Mouse (Mus musculus) cortical plate, adult 2 months (tissue): ENCODE measurements at regions not wholly inside any gene's neighbourhood (a gene's known extent, or its start where the extent isn't known, plus 50 kb on each side); places are given as distances from the start of the nearest gene placed in this dataset.

ENCODE experiments used
- H3K27ac ChIP-seq: fragments of 200-500 bp; 2 replicates; pipeline ENCODE4 v1.5.1; 2012; ENCODE audit warnings: low read length, control low read depth, inconsistent platforms; ENCODE audit not compliant: insufficient read depth
- H3K4me1 ChIP-seq: fragments of 200-500 bp; 2 replicates; pipeline ENCODE4 v1.6.1; 2011; ENCODE audit warnings: low read length; ENCODE audit not compliant: control insufficient read depth, insufficient read depth
- H3K4me3 ChIP-seq: fragments of 200-500 bp; 2 replicates; pipeline ENCODE4 v1.5.1; 2011; ENCODE audit warnings: mild to moderate bottlenecking, low read length, control low read depth; ENCODE audit not compliant: insufficient read depth
- CTCF ChIP-seq: fragments of 200-500 bp; IDR thresholded peaks from 2 replicates; pipeline ENCODE4 v1.5.1; 2011; ENCODE audit warnings: mild to moderate bottlenecking, control low read depth, low read length; ENCODE audit not compliant: insufficient read depth; ENCODE audit errors: extremely low read depth
- POLR2A ChIP-seq: fragments of 200-500 bp; IDR thresholded peaks from 2 replicates; pipeline ENCODE4 v1.6.1; 2011; ENCODE audit warnings: mild to moderate bottlenecking, low read length, control low read depth; ENCODE audit not compliant: insufficient read depth; ENCODE audit errors: extremely low read depth

DNA sequence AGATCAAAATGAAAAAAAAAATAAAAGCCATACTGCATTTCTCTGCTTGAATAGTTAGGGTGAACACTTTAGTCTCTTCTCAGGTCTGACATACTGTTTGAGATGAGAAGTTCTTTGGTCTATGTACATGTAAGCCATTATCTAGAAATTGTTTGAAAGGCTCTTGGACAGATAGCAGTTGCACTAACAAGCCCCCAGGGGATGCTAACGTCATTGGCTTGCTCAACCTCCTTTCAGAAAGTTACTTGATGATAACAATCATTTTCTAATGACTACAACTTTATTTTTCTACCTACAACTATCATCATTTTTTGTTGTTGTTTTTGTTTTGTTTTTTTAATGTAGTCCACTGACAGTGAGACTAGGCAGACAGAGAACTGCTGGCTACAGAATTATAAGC is 346.9 kb upstream of the Grik2 start:
- Histone ChIP-seq H3K27ac (no peak overlapping the region), H3K4me1 (no peaks in the 10 kb centered on the region), H3K4me3 (no peak overlapping the region)
- TF ChIP-seq CTCF (no peak), POLR2A (no peak)
